Mouse (Mus musculus): ENCODE data around the gene Dmrtc2. TPM values are rescaled to one million over a fixed set of nuclear protein-coding genes. Genes with fewer than 3 reads are reported as not detected.

The Dmrtc2 gene
- 0.19 and 0.25 TPM in 2 replicates for polyA plus RNA-seq (2012; rRNA removed)

DNA sequence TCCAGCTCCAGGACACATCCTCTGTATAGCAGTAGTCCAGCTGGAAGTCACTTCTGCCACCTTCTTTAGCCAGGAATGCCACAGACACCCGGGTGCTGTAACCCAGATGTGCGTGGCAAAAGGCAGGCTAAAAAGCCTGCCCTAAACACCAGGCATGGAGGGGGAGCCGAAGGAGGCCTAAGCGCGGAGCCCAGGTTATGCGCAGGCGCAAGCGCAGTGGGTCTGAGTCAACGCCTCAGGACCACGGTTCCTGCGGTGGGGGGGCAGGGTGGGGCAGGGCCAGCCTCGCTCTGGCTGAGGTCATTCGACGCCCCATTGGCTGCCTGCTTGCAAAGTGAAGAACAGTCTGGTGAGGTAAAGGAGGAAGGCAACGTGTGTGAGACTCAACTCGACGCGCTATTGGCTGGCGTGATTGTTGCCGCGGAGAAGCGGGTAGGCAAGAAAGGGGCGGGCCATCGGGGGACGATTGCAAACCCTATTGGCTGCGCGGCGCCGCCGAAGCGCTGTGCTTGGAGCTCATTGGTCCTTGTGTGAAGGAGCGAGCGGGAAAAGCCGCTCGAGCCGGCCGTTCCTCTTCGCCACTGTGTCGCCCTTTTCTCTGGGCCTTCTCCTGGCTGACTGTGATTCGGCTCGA lies at the start of gene Dmrtc2, which contains the start of gene Lypd4:
Gene Dmrtc2, plus strand, starts transcription at position 526 of the 634 bp plus-strand sequence.
Gene Lypd4, minus strand, starts transcription at position 410 of the 634 bp plus-strand sequence.

DNA sequence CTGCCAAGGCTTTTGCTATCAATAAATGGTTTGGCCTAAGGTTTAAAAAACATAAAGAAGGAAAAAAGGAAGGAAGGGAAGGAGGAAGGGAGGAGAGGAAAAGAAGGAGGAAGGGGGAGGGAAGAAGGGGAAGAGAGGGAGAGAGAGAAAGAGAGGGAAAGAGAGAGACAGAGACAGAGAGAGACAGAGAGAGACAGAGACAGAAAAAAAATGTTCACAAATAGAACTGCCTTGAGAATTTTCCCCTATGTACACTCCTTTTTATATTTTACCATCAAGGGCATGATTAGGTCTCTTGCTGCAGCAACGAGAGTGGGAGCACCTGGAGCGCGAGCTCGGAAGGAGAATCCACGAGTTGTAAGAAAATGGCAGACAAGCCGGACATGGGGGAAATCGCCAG lies 7.9 kb upstream of the Dmrtc2 start, which contains the start of gene Gm9844:
Gene Gm9844, plus strand, starts transcription at position 301 of the 400 bp plus-strand sequence.

DNA sequence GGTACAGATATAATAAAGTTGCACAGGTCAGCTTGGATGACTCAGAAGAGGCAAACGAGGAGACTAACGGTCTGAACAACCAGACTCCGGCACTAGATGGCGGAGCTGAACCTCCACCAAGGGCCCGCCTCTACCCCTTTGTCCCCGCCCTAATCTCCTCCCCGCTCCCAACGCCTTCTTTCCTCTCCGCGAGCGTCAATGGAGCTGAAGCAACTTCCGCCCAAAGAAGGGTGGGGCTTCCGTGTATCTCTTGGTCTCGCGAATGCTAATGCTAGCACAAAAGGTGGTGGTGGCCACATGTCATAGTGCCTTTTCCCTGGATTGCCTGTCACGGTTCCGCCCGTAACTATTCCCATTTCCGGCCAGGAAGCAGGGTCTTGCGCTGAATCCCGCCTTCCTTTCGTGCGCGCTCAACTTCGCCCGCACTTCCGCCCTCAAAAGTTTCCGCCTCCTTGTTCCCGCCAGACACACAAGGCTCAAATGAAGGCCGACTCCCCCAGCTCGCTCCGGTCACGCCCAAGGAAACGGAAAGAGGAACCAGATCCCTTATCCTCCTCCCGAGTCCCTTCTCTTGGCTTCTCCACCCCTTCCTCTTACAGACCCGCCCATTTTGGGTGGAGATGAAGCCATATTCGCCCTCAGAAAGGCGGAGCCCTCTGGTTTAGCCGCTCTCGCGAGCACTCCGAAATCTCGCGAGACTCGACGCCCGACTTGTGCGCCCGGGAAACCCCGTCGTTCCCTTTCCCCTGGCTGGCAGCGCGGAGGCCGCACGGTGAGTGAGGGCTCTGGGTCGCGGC lies 14.2 kb downstream of the Dmrtc2 start, which contains the start of gene Rps19:
Gene Rps19, plus strand, starts transcription at position 476 of the 797 bp plus-strand sequence.

DNA sequence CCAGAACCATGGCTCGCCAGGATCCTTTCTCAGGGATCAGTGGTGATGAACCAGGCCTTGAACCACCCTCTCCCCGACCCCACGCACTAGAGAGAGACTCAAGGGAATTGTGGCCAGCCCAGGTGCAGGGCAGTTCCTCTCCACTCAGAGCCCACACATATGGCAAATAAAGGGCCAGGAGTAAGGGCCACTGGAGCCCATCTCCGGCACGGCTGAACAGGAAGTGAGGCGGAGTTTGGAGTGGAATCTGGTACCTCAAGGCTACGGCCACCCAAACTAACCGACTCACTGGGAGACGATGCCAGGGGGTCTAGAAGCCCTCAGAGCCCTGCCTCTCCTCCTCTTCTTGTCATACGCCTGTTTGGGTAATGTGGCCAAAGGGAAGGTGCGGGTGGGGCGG lies 27.4 kb downstream of the Dmrtc2 start, which contains the start of gene Cd79a:
Gene Cd79a, plus strand, starts transcription at position 158 of the 400 bp plus-strand sequence.

GRCm38 (mm10) chr7:24902630-24903443 lies 33.0 kb downstream of the Dmrtc2 start, which contains the start of gene Arhgef1:
Arhgef1 (plus strand) TSS chr7:24902912.

Other genes starting within 250 kb of the Dmrtc2 start
- 0.72 and 3.7 TPM in 2 replicates for gene Lypd3, start 233.5 kb upstream of the Dmrtc2 start, polyA plus RNA-seq (2012; rRNA removed)
- not detected in 2 replicates for gene Tex101, start 193.4 kb upstream of the Dmrtc2 start, polyA plus RNA-seq (2012; rRNA removed)
- not detected in 2 replicates for gene BC049730, start 160.8 kb upstream of the Dmrtc2 start, polyA plus RNA-seq (2012; rRNA removed)
- not detected in 2 replicates for gene Gm4763, start 143.1 kb upstream of the Dmrtc2 start, polyA plus RNA-seq (2012; rRNA removed)
- 0.18 and 0.32 TPM in 2 replicates for gene Cd177, start 109.7 kb upstream of the Dmrtc2 start, polyA plus RNA-seq (2012; rRNA removed)
- gene Ceacam10, start 92.9 kb upstream of the Dmrtc2 start, polyA plus RNA-seq (2012; rRNA removed): 0.20 and 0.23 TPM in 2 replicates
- gene Gm9844, start 7.8 kb upstream of the Dmrtc2 start, polyA plus RNA-seq (2012; rRNA removed): 47.0 and 56.8 TPM in 2 replicates
- gene Lypd4, start 116 bp upstream of the Dmrtc2 start, polyA plus RNA-seq (2012; rRNA removed): 0.13 and 0.15 TPM in 2 replicates
- gene Rps19, start 14.3 kb downstream of the Dmrtc2 start, polyA plus RNA-seq (2012; rRNA removed): 728 and 729 TPM in 2 replicates
- 0.49 and 0.56 TPM in 2 replicates for gene Cd79a, start 27.3 kb downstream of the Dmrtc2 start, polyA plus RNA-seq (2012; rRNA removed)
- 197 and 214 TPM in 2 replicates for gene Arhgef1, start 32.9 kb downstream of the Dmrtc2 start, polyA plus RNA-seq (2012; rRNA removed)
- gene Gm4881, start 74.4 kb downstream of the Dmrtc2 start, polyA plus RNA-seq (2012; rRNA removed): 2.5 and 2.7 TPM in 2 replicates
- 307 and 326 TPM in 2 replicates for gene Rabac1, start 102.7 kb downstream of the Dmrtc2 start, polyA plus RNA-seq (2012; rRNA removed)
- 279 and 320 TPM in 2 replicates for gene Atp1a3, start 135.9 kb downstream of the Dmrtc2 start, polyA plus RNA-seq (2012; rRNA removed)
- gene Grik5, start 202.3 kb downstream of the Dmrtc2 start, polyA plus RNA-seq (2012; rRNA removed): 126 and 160 TPM in 2 replicates
- gene Zfp574, start 202.5 kb downstream of the Dmrtc2 start, polyA plus RNA-seq (2012; rRNA removed): 24.6 and 28.2 TPM in 2 replicates